Mouse (Mus musculus): ENCODE data around the gene Hist1h4k. TPM values are rescaled to one million over a fixed set of nuclear protein-coding genes. Genes with fewer than 3 reads are reported as not detected.
"Not testable (repeated sequence)": the region's sequence is repeated elsewhere in the genome, so short reads cannot be mapped to it uniquely, and the experiment has no call there.

Hist1h4k gene
- polyA plus RNA-seq, 1 experiment from 2014 or later = not detected

GRCm38 (mm10) chr13:21755707-21756106 is 5.4 kb upstream of the Hist1h4k start:
- 69% methylated on average over 1 of the region's 1 CpGs for WGBS
- Histone ChIP-seq H3K4me1 (ENCODE audit: control insufficient read depth, insufficient read depth, low read length) (peaks cover 13% of the 10 kb centered on the region), H3K9ac (ENCODE audit: low read length) (no peak overlapping the region; the same call in 1 of the 2 replicates), H3K36me3 (ENCODE audit: control insufficient read depth, insufficient read depth) (no peaks in the 10 kb centered on the region), H3K27ac (ENCODE audit: low read length) (no peak overlapping the region), H3K4me3 (ENCODE audit: low read length) (no peak overlapping the region), H3K4me2 (ENCODE audit: low read depth, low read length) (peak overlapping the region; percentile 47), H3K27me3 (ENCODE audit: control insufficient read depth, insufficient read depth, low read length) (no peaks in the 10 kb centered on the region), H3K9me3 (replicated peaks; ENCODE audit: control insufficient read depth, low read length) (no peaks in the 10 kb centered on the region)
- ATAC-seq (replicated peaks; ENCODE audit: extremely low read depth, insufficient read depth, low FRiP score) = no peak

- Histone ChIP-seq H3K27ac (ENCODE audit: low read length) (peak overlapping the region; percentile 92), H3K9ac (ENCODE audit: low read length) (peak overlapping the region; percentile 75), H3K4me1 (ENCODE audit: control insufficient read depth, insufficient read depth, low read length) (peaks cover 13% of the 10 kb centered on the region), H3K4me3 (ENCODE audit: low read length) (peak overlapping the region; percentile 59), H3K4me2 (ENCODE audit: low read depth, low read length) (peak overlapping the region; percentile 71)
- H3K27me3 ChIP-seq (ENCODE audit: control insufficient read depth, insufficient read depth, low read length); H3K9me3 ChIP-seq (replicated peaks; ENCODE audit: control insufficient read depth, low read length); H3K36me3 ChIP-seq (ENCODE audit: control insufficient read depth, insufficient read depth): not testable (repeated sequence)
- under 1% methylated on average over 22 of the region's 26 CpGs for WGBS
- ATAC-seq (replicated peaks; ENCODE audit: extremely low read depth, insufficient read depth, low FRiP score) = peak; percentile 5
Measured at GRCm38 (mm10) chr13:21754294-21755001, 4.1 kb upstream of the Hist1h4k start.

- H3K4me2 ChIP-seq (ENCODE audit: low read depth, low read length) = peak within 1 kb of the TSS; percentile 71
- H3K4me3 ChIP-seq (ENCODE audit: low read length) = peak within 1 kb of the TSS; percentile 59
- ATAC-seq (replicated peaks; ENCODE audit: extremely low read depth, insufficient read depth, low FRiP score) = peak; percentile 90
- H3K27me3 ChIP-seq (ENCODE audit: control insufficient read depth, insufficient read depth, low read length); H3K9me3 ChIP-seq (replicated peaks; ENCODE audit: control insufficient read depth, low read length); H3K36me3 ChIP-seq (ENCODE audit: control insufficient read depth, insufficient read depth): not testable (repeated sequence)
- H3K4me1 ChIP-seq (ENCODE audit: control insufficient read depth, insufficient read depth, low read length) = peaks cover 15% of the 10 kb centered on the region
- under 1% methylated on average over 35 of the region's 50 CpGs for WGBS
- H3K9ac ChIP-seq (ENCODE audit: low read length) = peak within 1 kb of the TSS; percentile 75
- H3K27ac ChIP-seq (ENCODE audit: low read length) = peak within 1 kb of the TSS; percentile 92
Measured at GRCm38 (mm10) chr13:21753524-21754285, 3.4 kb upstream of the Hist1h4k start, which contains the start of the genes Hist1h2ak and Hist1h2bn. Gene Hist1h2ak (minus strand): TSS chr13:21753827. Gene Hist1h2bn (plus strand): TSS chr13:21754123.

DNA sequence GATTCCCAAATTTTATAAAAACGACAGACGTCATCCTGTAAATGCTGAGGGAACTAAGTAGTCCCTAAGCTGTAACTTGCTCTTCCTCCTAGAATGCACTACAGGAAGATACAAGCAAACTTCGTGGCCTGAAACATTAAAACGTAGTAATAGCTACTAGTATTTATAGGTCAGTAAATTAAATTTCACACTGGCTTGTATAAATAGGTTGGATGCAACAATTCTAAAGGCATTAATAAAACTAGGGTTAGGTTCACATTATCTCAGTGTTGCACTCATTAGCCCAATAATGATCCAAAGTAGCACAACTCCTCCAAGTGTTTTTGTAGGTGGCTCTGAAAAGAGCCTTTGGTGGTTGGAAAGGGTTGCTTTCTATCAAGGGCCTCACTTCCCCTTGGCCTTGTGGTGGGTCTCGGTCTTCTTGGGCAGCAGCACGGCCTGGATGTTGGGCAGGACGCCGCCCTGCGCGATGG is 2.8 kb upstream of the Hist1h4k start:
- Histone ChIP-seq H3K36me3 (ENCODE audit: control insufficient read depth, insufficient read depth) (no peaks in the 10 kb centered on the region), H3K4me2 (ENCODE audit: low read depth, low read length) (peak overlapping the region; percentile 71), H3K9ac (ENCODE audit: low read length) (peak overlapping the region; percentile 74), H3K9me3 (replicated peaks; ENCODE audit: control insufficient read depth, low read length) (no peaks in the 10 kb centered on the region), H3K4me1 (ENCODE audit: control insufficient read depth, insufficient read depth, low read length) (peaks cover 15% of the 10 kb centered on the region), H3K27me3 (ENCODE audit: control insufficient read depth, insufficient read depth, low read length) (no peaks in the 10 kb centered on the region), H3K27ac (ENCODE audit: low read length) (peak overlapping the region; percentile 92), H3K4me3 (ENCODE audit: low read length) (peak overlapping the region; percentile 59)
- no peak for ATAC-seq (replicated peaks; ENCODE audit: extremely low read depth, insufficient read depth, low FRiP score)
- WGBS = 5% methylated on average over 10 of the region's 10 CpGs

GRCm38 (mm10) chr13:21752356-21752755 is 2.1 kb upstream of the Hist1h4k start:
- Histone ChIP-seq H3K4me1 (ENCODE audit: control insufficient read depth, insufficient read depth, low read length) (peaks cover 17% of the 10 kb centered on the region), H3K4me3 (ENCODE audit: low read length) (no peak overlapping the region)

GRCm38 (mm10) chr13:21751827-21752226 is 1.5 kb upstream of the Hist1h4k start:
- no peak for ATAC-seq (replicated peaks; ENCODE audit: extremely low read depth, insufficient read depth, low FRiP score)
- WGBS = 40% methylated on average over 3 of the region's 3 CpGs

More at GRCm38 (mm10) chr13:21752356-21752755, 2.1 kb upstream of the Hist1h4k start:
- Histone ChIP-seq H3K27me3 (ENCODE audit: control insufficient read depth, insufficient read depth, low read length) (no peaks in the 10 kb centered on the region), H3K36me3 (ENCODE audit: control insufficient read depth, insufficient read depth) (no peaks in the 10 kb centered on the region), H3K9me3 (replicated peaks; ENCODE audit: control insufficient read depth, low read length) (no peaks in the 10 kb centered on the region), H3K4me2 (ENCODE audit: low read depth, low read length) (peak overlapping the region; percentile 71; the same call in 1 of the 2 replicates), H3K9ac (ENCODE audit: low read length) (peak overlapping the region; percentile 74; the same call in 1 of the 2 replicates), H3K27ac (ENCODE audit: low read length) (peak overlapping the region; percentile 41)
- 35% methylated on average over 3 of the region's 3 CpGs for WGBS
- ATAC-seq (replicated peaks; ENCODE audit: extremely low read depth, insufficient read depth, low FRiP score) = no peak

GRCm38 (mm10) chr13:21751417-21751816 is 1.1 kb upstream of the Hist1h4k start:
- peak overlapping the region; percentile 29; the same call in 1 of the 2 replicates for H3K9ac ChIP-seq (ENCODE audit: low read length)
- no peaks in the 10 kb centered on the region for H3K27me3 ChIP-seq (ENCODE audit: control insufficient read depth, insufficient read depth, low read length)
- H3K4me1 ChIP-seq (ENCODE audit: control insufficient read depth, insufficient read depth, low read length) = peaks cover 17% of the 10 kb centered on the region
- no peak overlapping the region for H3K4me2 ChIP-seq (ENCODE audit: low read depth, low read length)
- H3K4me3 ChIP-seq (ENCODE audit: low read length) = no peak overlapping the region
- ATAC-seq (replicated peaks; ENCODE audit: extremely low read depth, insufficient read depth, low FRiP score) = no peak
- no peaks in the 10 kb centered on the region for H3K9me3 ChIP-seq (replicated peaks; ENCODE audit: control insufficient read depth, low read length)
- H3K36me3 ChIP-seq (ENCODE audit: control insufficient read depth, insufficient read depth) = no peaks in the 10 kb centered on the region
- peak overlapping the region; percentile 41; the same call in 1 of the 2 replicates for H3K27ac ChIP-seq (ENCODE audit: low read length)

More at GRCm38 (mm10) chr13:21751827-21752226, 1.5 kb upstream of the Hist1h4k start:
- Histone ChIP-seq H3K9me3 (replicated peaks; ENCODE audit: control insufficient read depth, low read length) (no peaks in the 10 kb centered on the region), H3K4me2 (ENCODE audit: low read depth, low read length) (peak overlapping the region; percentile 71; the same call in 1 of the 2 replicates), H3K36me3 (ENCODE audit: control insufficient read depth, insufficient read depth) (no peaks in the 10 kb centered on the region), H3K9ac (ENCODE audit: low read length) (no peak overlapping the region; the same call in 1 of the 2 replicates), H3K27ac (ENCODE audit: low read length) (peak overlapping the region; percentile 41), H3K4me3 (ENCODE audit: low read length) (no peak overlapping the region), H3K4me1 (ENCODE audit: control insufficient read depth, insufficient read depth, low read length) (peaks cover 17% of the 10 kb centered on the region), H3K27me3 (ENCODE audit: control insufficient read depth, insufficient read depth, low read length) (no peaks in the 10 kb centered on the region)

GRCm38 (mm10) chr13:21749387-21750158 is 732 bp downstream of the Hist1h4k start:
- 11% methylated on average over 5 of the region's 5 CpGs for WGBS

More at GRCm38 (mm10) chr13:21749387-21750158, 732 bp downstream of the Hist1h4k start:
- Histone ChIP-seq H3K4me2 (ENCODE audit: low read depth, low read length) (peak overlapping the region; percentile 74), H3K27ac (ENCODE audit: low read length) (peak overlapping the region; percentile 41), H3K27me3 (ENCODE audit: control insufficient read depth, insufficient read depth, low read length) (no peaks in the 10 kb centered on the region), H3K9me3 (replicated peaks; ENCODE audit: control insufficient read depth, low read length) (no peaks in the 10 kb centered on the region), H3K4me3 (ENCODE audit: low read length) (peak overlapping the region; percentile 54), H3K4me1 (ENCODE audit: control insufficient read depth, insufficient read depth, low read length) (peaks cover 15% of the 10 kb centered on the region), H3K36me3 (ENCODE audit: control insufficient read depth, insufficient read depth) (no peaks in the 10 kb centered on the region), H3K9ac (ENCODE audit: low read length) (peak overlapping the region; percentile 72)
- no peak for ATAC-seq (replicated peaks; ENCODE audit: extremely low read depth, insufficient read depth, low FRiP score)

Data from heart, embryonic 16.5 days (tissue).